Mouse (Mus musculus): ENCODE measurements around the gene Olig1. TPM values are rescaled to one million over a fixed set of nuclear protein-coding genes. Genes with fewer than 3 reads are reported as not detected.

Olig1 gene
- polyA plus RNA-seq, 1 experiment from 2014 or later: 18.0 TPM

DNA sequence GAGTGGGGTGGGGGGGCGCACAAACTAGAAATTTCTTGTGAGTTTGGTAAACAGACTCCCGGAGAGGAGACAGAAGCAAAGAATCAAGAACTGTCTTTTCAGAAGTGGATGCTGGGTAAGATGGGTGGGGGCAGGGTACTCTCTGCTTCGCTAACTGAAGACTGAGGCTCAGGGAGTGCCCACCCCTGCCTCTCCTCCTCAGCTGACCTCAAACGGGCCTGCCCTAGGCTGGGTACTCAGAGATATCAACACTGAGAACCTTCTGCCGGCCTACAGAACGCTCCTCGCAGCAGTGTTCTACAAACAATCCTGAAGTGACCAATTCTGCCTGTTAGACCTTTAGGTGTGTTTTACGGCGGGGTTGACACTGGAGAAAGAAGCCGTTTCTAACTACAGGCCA lies 50.6 kb downstream of the Olig1 start:
- no peak for ATAC-seq
- Histone ChIP-seq H3K4me2 (ENCODE audit: low read length) (peak overlapping the region; percentile 52), H3K4me3 (ENCODE audit: low read depth, low read length) (no peak overlapping the region), H3K4me1 (ENCODE audit: control insufficient read depth, insufficient read depth, low read length) (peaks cover 14% of the 10 kb centered on the region), H3K27me3 (replicated peaks; ENCODE audit: control insufficient read depth, insufficient read depth, low read length) (peaks cover 23% of the 10 kb centered on the region), H3K27ac (ENCODE audit: low read depth, low read length) (no peak overlapping the region), H3K9me3 (replicated peaks; ENCODE audit: control insufficient read depth, low read length) (no peaks in the 10 kb centered on the region), H3K9ac (ENCODE audit: low read length) (no peak overlapping the region), H3K36me3 (ENCODE audit: control insufficient read depth, insufficient read depth, low read length) (no peaks in the 10 kb centered on the region)
- 46% methylated on average over 10 of the region's 10 CpGs for WGBS
- no peak for DNase-seq (ENCODE audit: low spot score)

DNA sequence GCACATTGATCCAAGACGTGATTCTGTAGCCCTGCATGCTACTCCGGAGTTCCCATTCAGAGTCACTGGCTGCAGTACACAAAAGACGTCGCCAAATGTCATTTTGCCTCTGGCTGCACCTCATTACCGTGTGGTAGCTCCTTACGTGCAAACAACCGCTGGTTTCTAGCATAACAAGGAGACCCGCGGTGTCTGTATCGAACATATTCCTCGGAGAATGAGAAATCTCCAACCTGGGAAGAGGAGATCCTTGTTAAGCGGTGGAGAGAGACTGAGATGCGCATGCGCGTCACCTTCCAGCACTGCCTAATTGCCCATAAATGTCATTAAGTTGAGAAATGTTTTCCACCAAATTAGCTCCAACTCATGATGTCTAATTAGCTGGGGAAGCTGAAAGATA lies 51.0 kb downstream of the Olig1 start:
- Histone ChIP-seq H3K4me1 (ENCODE audit: control insufficient read depth, insufficient read depth, low read length) (peaks cover 14% of the 10 kb centered on the region), H3K4me3 (ENCODE audit: low read depth, low read length) (peak overlapping the region; percentile 11; the same call in 1 of the 2 replicates), H3K9me3 (replicated peaks; ENCODE audit: control insufficient read depth, low read length) (no peaks in the 10 kb centered on the region), H3K36me3 (ENCODE audit: control insufficient read depth, insufficient read depth, low read length) (no peaks in the 10 kb centered on the region), H3K27me3 (replicated peaks; ENCODE audit: control insufficient read depth, insufficient read depth, low read length) (peaks cover 19% of the 10 kb centered on the region; the same call in 1 of the 2 replicates), H3K9ac (ENCODE audit: low read length) (0 out of 2 replicates have a peak overlapping the region, but pooled peaks have one; percentile 21), H3K4me2 (ENCODE audit: low read length) (peak overlapping the region; percentile 52), H3K27ac (ENCODE audit: low read depth, low read length) (no peak overlapping the region)
- ATAC-seq (peak; percentile 54), DNase-seq (ENCODE audit: low spot score) (peak; percentile 78)
- 9% methylated on average over 15 of the region's 15 CpGs for WGBS

Other genes starting within 250 kb of the Olig1 start
- gene Paxbp1, start 225.2 kb upstream of the Olig1 start, polyA plus RNA-seq (2014; fragmentation: Nextera tagmentation; extraction: Ambion mirVana): 48.1 and 71.6 TPM in 2 replicates
- 0.48 and 1.0 TPM in 2 replicates for gene 4932438H23Rik, start 174.7 kb upstream of the Olig1 start, polyA plus RNA-seq (2014; fragmentation: Nextera tagmentation; extraction: Ambion mirVana)
- gene Olig2, start 44.3 kb upstream of the Olig1 start, polyA plus RNA-seq (2014; fragmentation: Nextera tagmentation; extraction: Ambion mirVana): 5.2 and 6.3 TPM in 2 replicates
- gene Ifnar2, start 103.0 kb downstream of the Olig1 start, polyA plus RNA-seq (2014; fragmentation: Nextera tagmentation; extraction: Ambion mirVana): 44.6 and 46.9 TPM in 2 replicates
- not detected in 2 replicates for gene Gm21970, start 121.9 kb downstream of the Olig1 start, polyA plus RNA-seq (2014; fragmentation: Nextera tagmentation; extraction: Ambion mirVana)
- 7.7 and 10.5 TPM in 2 replicates for gene Il10rb, start 136.4 kb downstream of the Olig1 start, polyA plus RNA-seq (2014; fragmentation: Nextera tagmentation; extraction: Ambion mirVana)
- gene Ifnar1, start 215.5 kb downstream of the Olig1 start, polyA plus RNA-seq (2014; fragmentation: Nextera tagmentation; extraction: Ambion mirVana): 40.4 and 45.6 TPM in 2 replicates

Data from forebrain, embryonic 14.5 days (tissue).